Mouse (Mus musculus): Measurements from ENCODE around the gene Olfr519. TPM values are rescaled to one million over a fixed set of nuclear protein-coding genes. Genes with fewer than 3 reads are reported as not detected.

Olfr519 gene
- total RNA-seq (2021): not detected

GRCm38 (mm10) chr7:108894320-108894719, at the start of gene Olfr519:
Gene Olfr519 (minus strand): TSS chr7:108894420.
- DNase-seq: no peak
- intact Hi-C loops (cut with DNase I): no loop called here

DNA sequence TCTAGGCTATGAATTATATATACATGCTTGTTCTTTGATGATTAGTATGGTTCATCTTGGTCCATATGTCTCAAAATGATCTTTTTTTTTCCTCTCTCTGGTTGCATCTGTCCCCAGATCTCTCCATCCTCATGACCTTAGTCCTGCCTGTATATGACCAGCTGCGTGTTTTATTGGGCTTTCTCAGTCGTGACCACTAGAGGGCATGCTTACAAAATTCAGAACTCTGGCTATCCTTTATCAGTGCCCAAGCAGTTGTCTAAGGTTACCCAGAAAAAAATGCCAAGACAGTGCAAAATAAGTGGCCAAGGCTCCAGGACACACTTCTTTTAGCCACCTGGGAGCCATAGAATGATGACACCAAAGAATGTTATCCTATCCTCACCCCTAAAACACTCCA, 49.8 kb upstream of the Olfr519 start:
- DNase-seq: peak; percentile 21 to 33
- intact Hi-C loops (cut with DNase I): no loop called here

GRCm38 (mm10) chr7:108941466-108941865, 47.2 kb upstream of the Olfr519 start:
- intact Hi-C loops (cut with DNase I): no loop called here
- DNase-seq: no peak

DNA sequence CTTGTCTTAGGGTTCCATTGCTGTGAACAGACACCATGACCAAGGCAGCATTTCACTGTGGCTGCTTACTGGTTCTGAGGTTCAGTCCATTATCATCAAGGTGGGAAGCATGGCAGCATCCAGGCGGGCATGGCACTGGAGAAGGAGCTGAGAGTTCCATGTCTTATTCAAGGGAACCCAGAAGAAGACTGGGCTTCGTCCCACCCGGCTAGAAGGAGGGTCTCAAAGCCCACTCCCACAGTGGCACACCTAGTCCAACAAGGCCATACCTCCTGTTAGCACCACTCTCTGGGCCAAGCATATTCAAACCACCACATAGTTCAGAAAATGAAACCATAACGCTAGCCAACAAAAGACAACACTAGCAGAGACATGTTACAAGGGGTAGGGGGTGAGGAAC, 42.4 kb upstream of the Olfr519 start:
- no peak for DNase-seq

DNA sequence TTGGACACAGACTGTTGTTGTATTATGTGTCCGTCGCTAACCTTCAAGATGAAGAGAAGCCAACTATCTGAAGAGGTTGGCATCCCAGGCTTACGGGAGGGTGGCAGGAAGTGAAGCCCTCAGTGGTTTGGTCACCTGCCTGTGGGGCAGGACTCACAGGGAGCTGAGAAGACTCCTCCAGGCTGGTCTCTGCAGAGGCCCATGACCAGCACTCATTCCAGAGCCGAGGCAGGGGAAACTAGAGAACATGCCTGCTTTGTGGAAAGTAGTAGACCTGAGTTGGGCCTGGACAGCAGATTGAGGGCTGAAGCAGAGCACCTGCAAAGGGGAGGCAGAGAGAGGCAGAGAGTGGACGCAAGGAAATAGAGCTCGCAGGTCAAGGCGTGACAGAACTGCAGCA, 41.2 kb upstream of the Olfr519 start:
- DNase-seq: no peak
- intact Hi-C loops (cut with DNase I): no loop called here

More for the DNA sequence above, 42.4 kb upstream of the Olfr519 start:
- intact Hi-C loops (cut with DNase I): no loop called here

GRCm38 (mm10) chr7:108934836-108935235, 40.6 kb upstream of the Olfr519 start:
- intact Hi-C loops (cut with DNase I): loop anchor here (1.0 to 5.0 kb wide), 2 partner anchors 83 to 120 kb away; partner anchors contain the start of gene Olfr516
- no peak for DNase-seq

DNA sequence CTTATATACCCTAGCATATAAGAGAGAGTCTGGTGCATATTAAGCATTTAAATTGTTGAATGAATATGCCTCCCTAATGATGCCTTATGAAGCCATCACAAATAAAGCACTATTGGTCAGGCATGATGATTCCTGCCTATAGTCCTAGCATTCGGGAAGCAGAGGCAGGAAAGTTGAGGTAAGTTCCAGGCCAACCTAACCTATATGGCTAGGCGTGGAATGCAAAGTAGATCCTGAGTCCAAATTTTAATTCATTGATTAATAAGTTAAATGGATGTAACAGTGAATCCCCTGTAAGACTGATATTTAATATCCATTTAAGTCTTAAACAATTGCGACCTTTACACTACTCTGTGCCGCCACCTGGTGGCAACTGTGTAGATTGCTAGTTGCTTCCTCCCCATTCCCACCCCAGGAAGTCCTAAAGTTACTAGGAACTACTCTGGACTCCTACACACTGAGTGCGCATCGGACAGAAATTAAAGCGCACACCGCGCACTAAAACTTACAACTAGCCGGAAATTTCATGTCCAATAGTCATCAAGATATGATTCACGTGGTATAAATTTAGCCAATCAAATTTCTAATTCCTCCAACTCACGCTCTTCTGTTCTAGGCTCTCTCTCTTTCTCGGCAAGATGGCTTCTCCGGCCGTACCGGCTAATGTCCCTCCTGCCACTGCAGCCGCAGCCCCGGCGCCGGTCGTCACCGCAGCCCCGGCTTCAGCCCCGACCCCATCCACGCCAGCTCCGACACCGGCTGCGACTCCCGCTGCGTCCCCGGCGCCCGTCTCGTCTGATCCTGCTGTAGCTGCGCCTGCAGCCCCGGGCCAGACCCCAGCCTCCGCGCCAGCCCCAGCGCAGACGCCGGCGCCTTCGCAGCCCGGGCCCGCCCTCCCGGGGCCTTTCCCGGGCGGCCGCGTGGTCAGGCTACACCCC, 39.8 kb upstream of the Olfr519 start, which contains the start of gene Eif3f:
Eif3f (plus strand) TSS at position 624 of the 938 bp plus-strand sequence.
- intact Hi-C loops (cut with DNase I): loop anchor here (1.0 to 5.0 kb wide), 2 partner anchors 82 to 119 kb away; partner anchors contain the start of gene Olfr516
- DNase-seq: peak; percentile 93 to 94

DNA sequence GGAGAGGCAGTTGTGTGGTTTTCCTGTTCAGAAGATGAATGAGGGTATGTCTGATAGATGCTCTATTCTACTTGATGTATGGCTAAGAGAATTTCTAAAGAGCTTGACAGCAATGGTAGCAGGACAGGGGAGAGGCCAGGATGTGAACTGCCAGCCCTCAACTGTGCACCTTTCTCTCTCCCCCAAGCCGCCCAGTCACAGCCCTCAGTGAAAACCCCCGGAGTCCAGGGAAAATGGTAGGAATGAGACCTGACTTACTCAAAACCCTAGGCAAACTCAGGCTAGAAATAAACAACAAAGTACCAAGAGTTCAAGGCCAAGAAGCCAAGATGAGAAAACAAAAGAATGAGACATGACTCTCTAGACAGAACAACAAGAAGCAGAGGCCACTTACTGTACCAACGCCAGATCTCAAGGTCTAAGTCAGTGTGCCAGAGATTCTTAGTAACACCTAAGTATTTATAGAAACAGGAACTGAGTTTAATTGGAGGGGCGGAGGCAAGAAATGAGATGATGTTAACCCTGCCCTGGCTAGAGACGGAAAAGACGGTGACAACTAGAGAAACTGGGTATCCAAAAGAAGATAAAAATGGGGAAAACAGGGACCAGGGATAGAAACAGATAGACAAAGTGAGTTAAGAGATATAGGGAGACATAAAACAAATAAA, 35.6 kb upstream of the Olfr519 start, which contains the start of gene Nlrp10:
Nlrp10 (minus strand) TSS at position 453 of the 668 bp plus-strand sequence.
- peak in 1 of 2 experiments; percentile 23 for DNase-seq

DNA sequence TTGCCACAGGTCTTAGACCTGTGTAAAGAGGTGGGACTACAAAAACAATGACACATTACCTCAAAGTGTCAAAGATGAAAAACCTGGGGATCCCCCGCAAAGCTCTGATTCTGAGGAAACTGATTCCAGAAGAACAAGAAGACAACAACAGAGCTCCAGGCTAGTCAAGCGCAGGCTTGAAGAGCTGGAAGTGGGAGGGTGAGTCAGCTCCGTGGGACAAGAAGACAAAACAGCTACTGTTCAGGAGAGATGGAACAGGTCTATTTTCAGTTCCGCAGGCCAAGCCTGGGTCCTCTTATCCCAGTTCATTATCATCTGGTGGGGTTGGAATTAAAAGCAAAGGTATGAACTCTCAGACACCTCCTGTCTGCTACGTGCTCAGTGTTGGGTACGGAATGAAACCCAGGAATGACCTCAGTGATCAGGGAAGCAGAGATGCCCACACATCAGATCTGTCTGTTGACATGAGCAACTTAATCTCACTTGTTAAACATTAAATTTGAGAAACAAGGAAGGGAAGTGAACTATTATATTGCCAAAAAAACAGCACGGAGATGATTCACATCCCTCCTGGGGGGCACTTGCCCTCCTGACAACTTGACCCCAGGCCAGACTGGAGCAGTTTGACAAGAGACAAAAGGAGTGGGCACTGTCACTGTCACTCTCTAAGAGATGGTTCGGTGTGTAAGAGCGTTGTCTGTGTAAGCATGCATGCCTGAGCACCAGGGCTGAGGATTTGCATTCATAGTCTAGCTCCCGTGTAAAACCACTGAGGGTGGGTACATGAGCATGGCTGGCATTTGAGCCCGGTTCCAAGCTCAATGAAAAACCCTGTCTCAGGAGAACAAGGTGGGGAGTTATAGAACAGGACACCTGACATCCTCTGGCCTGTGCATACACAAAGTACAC, 34.3 kb upstream of the Olfr519 start:
- intact Hi-C loops (cut with DNase I): no loop called here

More for the DNA sequence above, 35.6 kb upstream of the Olfr519 start, which contains the start of gene Nlrp10:
- intact Hi-C loops (cut with DNase I): loop anchor here (5.0 kb wide), 1 partner anchor 78 kb away; the partner anchor contains the start of gene Olfr516

GRCm38 (mm10) chr7:108927043-108927442, 32.8 kb upstream of the Olfr519 start:
- DNase-seq: no peak
- intact Hi-C loops (cut with DNase I): no loop called here

More for the DNA sequence above, 34.3 kb upstream of the Olfr519 start:
- no peak for DNase-seq

DNA sequence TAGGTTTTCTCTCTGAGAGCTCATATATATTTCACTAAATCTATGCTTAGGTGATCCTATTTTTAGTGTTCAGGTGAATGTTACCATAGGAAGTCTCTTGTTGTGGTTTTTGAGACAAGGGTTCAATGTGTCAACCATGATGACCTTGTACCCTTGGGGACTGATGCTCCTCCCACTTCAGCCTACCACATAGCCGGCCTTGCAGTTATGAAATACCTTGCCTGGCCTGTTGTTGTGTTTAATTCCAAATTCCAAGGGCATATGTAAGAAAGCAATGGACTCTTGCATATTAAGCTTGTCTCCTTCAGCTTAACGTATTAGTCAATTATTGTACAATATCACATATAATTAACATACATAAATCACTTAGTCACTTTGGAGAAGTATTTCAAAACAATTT, 9.7 kb upstream of the Olfr519 start:
- intact Hi-C loops (cut with DNase I): no loop called here

DNA sequence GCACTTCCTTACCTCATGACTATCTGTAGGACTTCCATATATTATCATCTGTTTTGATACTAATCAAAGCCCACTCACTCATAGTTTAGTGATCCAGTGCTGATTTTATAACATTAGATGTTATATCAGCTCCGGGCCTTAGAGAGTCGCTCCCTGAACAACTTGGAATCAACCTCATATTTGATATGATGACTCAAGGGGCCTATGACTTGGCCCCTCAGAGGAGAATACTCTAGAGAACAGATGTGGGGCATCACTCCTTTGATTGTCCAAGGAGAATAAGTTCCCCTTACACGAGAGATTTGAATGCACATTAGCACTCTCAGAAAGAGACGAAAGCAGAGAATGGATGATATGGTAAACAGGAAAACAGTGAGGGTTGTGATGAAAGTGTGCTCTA, 9.3 kb downstream of the Olfr519 start, which contains the start of gene Olfr518:
Olfr518 (minus strand) TSS at position 101 of the 400 bp plus-strand sequence.
- no peak for DNase-seq
- intact Hi-C loops (cut with DNase I): no loop called here

More for the DNA sequence above, 9.7 kb upstream of the Olfr519 start:
- no peak for DNase-seq

GRCm38 (mm10) chr7:108872279-108872678, 21.9 kb downstream of the Olfr519 start, which contains the start of gene Olfr517:
Gene Olfr517 (minus strand): TSS chr7:108872379.
- intact Hi-C loops (cut with DNase I): no loop called here

GRCm38 (mm10) chr7:108850429-108850828, 43.8 kb downstream of the Olfr519 start, which contains the start of gene Olfr516:
Gene Olfr516 (minus strand): TSS chr7:108850529.
- no peak for DNase-seq
- intact Hi-C loops (cut with DNase I): loop anchor here (5.0 kb wide), 2 partner anchors 47 to 82 kb away; partner anchors contain the start of genes Eif3f and Nlrp10

More at GRCm38 (mm10) chr7:108872279-108872678, 21.9 kb downstream of the Olfr519 start, which contains the start of gene Olfr517:
- no peak for DNase-seq

Other genes starting within 250 kb of the Olfr519 start
- gene Olfr509, start 242.5 kb downstream of the Olfr519 start, total RNA-seq (2021): not detected
- not detected for gene Olfr510, start 228.0 kb downstream of the Olfr519 start, total RNA-seq (2021)
- not detected for gene Olfr512, start 181.1 kb downstream of the Olfr519 start, total RNA-seq (2021)
- not detected for gene Olfr513, start 143.4 kb downstream of the Olfr519 start, total RNA-seq (2021)
- gene Olfr514, start 68.4 kb downstream of the Olfr519 start, total RNA-seq (2021): not detected
- gene Olfr516, start 43.9 kb downstream of the Olfr519 start, total RNA-seq (2021): not detected
- not detected for gene Olfr517, start 22.0 kb downstream of the Olfr519 start, total RNA-seq (2021)
- gene Olfr518, start 9.4 kb downstream of the Olfr519 start, total RNA-seq (2021): not detected
- 10 to 100 TPM; 21.6 to 22.4 TPM for gene Nlrp10, start 35.8 kb upstream of the Olfr519 start, total RNA-seq (2021)
- gene Eif3f, start 40.0 kb upstream of the Olfr519 start, total RNA-seq (2021): 10 to 100 TPM; 90.4 to 91.4 TPM
- under 1 TPM; 0.14 to 0.67 TPM for gene Tub, start 55.9 kb upstream of the Olfr519 start, total RNA-seq (2021)
- gene Ric3, start 188.9 kb upstream of the Olfr519 start, total RNA-seq (2021): under 1 TPM; 0.87 to 0.97 TPM

Measured in heart, postnatal 36 days (tissue).